Mouse (Mus musculus): ENCODE data around the gene Spint2. TPM values are rescaled to one million over a fixed set of nuclear protein-coding genes. Genes with fewer than 3 reads are reported as not detected.

Gene Spint2
- 34.2 to 44.3 TPM (median 35.8 TPM) in 4 replicates for total RNA-seq (2023)

DNA sequence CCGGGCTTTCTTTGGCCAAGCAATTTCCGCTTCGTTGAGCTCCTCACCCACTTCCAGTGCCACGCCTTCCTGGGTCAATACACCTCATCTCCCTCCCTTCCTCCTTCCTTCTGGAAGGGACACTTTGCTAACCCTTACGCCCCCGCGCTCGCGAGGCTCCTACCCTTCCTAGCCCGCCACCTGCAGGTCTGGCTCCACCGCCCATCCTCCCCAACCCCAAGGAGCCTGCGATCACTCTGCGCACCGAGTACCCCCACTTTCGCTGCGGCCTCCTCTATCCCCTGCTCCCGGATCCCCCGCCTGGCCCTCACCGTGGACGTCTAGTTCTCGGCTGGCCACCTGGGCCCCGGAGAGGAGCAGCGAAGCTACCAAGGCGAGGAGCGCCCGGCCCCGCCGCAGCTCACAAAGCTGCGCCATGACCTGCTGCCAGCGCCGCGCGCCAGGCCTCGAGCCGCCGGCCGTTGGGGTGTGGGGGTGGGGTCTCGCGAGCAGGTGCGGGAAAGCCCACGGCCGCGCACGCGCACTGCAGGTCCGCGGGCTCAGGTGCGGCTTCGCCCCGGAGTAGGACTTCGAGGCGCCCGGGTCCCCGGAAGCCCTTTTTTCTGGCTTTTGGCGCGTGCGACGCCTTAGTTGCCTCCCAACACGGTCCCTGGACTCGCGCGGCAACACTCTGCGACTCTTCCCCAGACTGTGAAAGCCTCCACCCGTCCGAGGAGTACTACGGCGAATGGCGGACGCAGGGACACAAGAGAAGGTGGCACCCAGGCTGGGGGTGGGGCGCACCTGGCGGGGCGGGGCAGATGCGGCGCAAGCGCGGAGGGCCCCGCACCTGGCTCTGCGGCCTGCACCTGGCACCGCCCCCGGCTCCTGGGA lies at the start of gene Spint2:
Gene Spint2 (minus strand): TSS at position 712 of the 873 bp plus-strand sequence.

GRCm38 (mm10) chr7:29303738-29304462 lies 22.2 kb upstream of the Spint2 start, which contains the start of gene Dpf1:
TSS of gene Dpf1 (plus strand) at chr7:29303951.

DNA sequence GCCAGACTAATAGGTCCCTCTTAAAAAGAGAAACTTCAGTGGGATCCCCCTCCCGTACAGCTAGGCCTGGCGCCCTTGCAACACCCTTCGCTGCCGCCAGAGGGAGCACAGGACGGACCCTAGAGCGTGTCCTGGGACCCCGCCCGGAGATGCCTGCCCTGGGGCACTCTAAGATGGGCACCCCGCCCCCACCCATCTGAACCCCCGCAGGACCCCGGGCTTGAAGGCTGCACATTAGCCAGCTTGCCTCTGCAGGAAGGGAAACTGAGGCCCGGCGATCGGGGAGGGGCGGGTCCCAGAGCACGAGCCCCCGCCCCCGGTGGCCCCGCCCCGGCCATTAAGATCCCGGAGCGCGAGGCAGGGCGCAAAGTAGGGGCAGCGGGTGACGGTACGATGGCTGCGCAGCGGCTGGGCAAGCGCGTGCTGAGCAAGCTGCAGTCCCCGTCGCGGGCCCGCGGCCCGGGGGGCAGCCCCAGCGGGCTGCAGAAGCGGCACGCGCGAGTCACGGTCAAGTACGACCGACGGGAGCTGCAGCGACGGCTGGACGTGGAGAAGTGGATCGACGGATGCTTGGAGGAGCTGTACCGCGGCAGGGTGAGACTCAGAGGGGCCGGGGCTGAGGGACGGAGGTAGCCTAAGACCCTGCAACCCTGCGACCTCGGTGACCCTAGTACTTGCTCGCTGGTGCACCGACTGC lies 7.4 kb upstream of the Spint2 start, which contains the start of gene Ppp1r14a:
Gene Ppp1r14a (plus strand): TSS at position 367 of the 697 bp plus-strand sequence.

DNA sequence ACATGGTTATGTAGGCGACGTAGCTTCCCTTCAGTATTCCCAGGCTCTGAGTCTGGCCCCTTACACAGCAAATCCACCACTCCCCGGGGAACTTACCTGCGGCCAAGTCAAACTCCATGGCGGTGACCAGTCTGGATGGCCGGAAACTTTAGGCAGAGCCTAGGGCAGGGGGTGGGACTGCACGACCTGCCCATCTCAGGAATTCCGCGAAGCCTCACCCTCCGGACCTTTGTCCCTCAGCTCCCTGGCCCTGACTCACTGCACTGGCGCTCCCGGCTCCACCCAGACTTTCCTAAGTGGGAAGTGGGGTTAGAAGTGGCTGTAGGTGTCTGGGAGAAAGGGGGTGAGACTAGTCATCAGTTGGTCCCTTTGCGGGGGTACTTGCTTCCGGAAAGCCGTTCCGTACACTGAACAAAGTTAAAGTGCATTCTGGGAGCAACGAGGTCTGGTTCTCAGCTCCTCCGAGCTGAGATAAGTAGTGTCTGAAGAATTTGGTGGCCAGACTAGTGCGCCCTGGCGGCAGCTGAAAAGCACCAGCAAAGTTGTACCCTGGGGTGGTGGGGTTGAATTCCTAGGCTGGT lies 33.4 kb downstream of the Spint2 start, which contains the start of gene 2200002D01Rik:
Gene 2200002D01Rik (minus strand): TSS at position 206 of the 581 bp plus-strand sequence.

DNA sequence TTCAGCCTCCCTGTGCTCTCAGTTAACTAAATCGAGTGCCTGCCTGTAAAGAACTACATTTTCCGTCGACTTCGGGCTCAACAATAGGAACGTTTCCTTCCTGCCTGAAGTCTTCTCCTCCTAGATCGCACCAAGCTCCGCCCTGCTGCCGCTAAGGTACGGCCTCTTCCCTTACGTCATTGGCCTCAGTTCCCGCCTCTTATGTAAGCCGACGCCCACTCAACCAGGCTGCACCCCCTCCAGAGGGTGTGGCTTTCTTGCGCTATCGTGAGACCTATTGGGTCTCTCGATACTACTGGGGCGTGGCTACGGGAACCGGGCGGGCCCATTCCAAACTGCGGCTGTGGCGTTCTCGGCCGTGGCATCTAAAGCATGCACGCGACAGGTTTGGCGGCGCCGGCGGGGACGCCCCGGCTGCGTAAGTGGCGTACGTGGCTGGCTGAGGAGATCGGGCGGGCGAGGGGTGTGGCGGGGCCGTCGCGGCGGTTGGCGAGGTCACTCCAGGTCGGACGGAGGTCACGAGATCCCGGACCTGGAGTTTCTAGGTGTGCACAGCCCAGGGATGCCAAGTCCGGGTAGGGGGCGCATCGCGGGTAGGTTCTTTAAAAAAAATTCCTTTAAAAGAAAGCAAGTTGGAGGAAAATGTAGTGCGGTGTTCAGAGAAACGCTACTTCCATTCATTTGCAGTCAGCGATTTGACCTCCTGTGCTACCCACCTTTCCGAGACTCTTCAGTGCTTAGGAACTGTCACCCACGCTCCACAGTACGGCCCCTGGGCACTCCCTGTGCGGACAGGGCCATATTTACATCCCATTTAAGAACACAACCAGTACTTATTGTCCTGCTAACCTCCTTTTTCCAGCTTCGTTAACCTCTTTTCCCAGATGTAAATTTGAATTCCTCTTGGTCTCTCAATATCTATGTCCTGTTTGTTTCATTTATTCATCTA lies 43.4 kb downstream of the Spint2 start, which contains the start of gene Yif1b:
Gene Yif1b (plus strand): TSS at position 311 of the 949 bp plus-strand sequence.

DNA sequence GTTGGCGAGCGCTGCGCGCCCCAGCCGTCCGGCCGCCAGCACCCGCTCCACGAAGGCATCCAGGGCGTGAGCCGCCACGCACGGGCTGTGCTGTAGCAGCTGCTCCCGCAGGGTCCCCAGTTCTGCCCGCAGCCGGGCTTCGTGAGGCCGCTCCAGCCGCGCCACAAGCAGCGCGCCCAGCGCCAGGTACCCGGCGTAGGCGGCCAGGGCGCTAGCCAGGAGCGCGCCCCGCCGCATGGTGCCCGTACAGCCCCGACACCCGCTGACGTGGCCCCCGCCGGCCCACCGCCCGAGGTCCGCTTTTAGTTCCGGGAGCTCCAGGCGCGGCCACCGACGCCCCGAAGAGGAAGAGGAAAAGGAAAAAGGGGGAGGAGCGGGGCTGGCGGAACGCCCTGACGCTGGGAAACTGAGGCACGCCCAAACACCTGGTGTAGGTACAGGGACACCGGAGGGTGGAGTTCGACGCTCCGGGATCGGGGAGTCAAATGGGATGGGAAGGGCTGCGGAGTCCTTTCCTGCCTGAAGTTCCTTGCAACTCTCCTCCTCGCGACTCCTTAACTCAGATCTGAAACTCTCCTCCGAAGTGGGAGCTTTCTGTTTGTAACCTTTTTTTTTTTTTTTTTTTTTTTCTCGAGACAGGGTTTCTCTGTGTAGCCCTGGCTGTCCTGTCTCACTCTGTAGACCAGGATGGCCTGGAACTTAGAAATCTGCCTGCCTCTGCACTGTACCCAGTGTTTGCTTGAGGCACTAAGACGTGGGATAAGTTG lies 49.3 kb downstream of the Spint2 start, which contains the start of gene Kcnk6:
Gene Kcnk6 (minus strand): TSS at position 269 of the 767 bp plus-strand sequence.

GRCm38 (mm10) chr7:29213675-29214082 lies 68.0 kb downstream of the Spint2 start, which contains the start of gene Catsperg1:
TSS of gene Catsperg1 (minus strand) at chr7:29214035.

Other genes starting within 250 kb of the Spint2 start
- gene Ryr1, start 156.7 kb downstream of the Spint2 start, total RNA-seq (2023) = 0.18 to 0.60 TPM (median 0.46 TPM) in 4 replicates
- gene Rasgrp4, start 147.1 kb downstream of the Spint2 start, total RNA-seq (2023) = 3.2 to 5.5 TPM (median 3.9 TPM) in 4 replicates
- 25.1 to 29.8 TPM (median 26.9 TPM) in 4 replicates for gene Fam98c, start 125.7 kb downstream of the Spint2 start, total RNA-seq (2023)
- gene Ggn, start 111.7 kb downstream of the Spint2 start, total RNA-seq (2023) = 0.33 TPM in 1 of 4 replicates, not detected in the others
- gene Spred3, start 111.5 kb downstream of the Spint2 start, total RNA-seq (2023) = 1.3 to 3.5 TPM (median 2.6 TPM) in 4 replicates
- gene Psmd8, start 101.2 kb downstream of the Spint2 start, total RNA-seq (2023) = 226 to 244 TPM (median 237 TPM) in 4 replicates
- 1.5 to 3.6 TPM (median 1.8 TPM) in 4 replicates for gene Catsperg1, start 67.9 kb downstream of the Spint2 start, total RNA-seq (2023)
- 1.0 to 1.4 TPM (median 1.2 TPM) in 4 replicates for gene Kcnk6, start 49.4 kb downstream of the Spint2 start, total RNA-seq (2023)
- 21.5 to 26.9 TPM (median 23.7 TPM) in 4 replicates for gene Yif1b, start 43.6 kb downstream of the Spint2 start, total RNA-seq (2023)
- 0.66 to 3.5 TPM (median 3.3 TPM) in 4 replicates for gene 2200002D01Rik, start 33.4 kb downstream of the Spint2 start, total RNA-seq (2023)
- not detected in 4 replicates for gene Ppp1r14a, start 7.4 kb upstream of the Spint2 start, total RNA-seq (2023)
- 0.61 to 1.1 TPM (median 0.81 TPM) in 4 replicates for gene Dpf1, start 22.0 kb upstream of the Spint2 start, total RNA-seq (2023)
- gene Sipa1l3, start 236.7 kb upstream of the Spint2 start, total RNA-seq (2023) = 45.1 to 52.9 TPM (median 48.8 TPM) in 4 replicates

All from B cell, adult 62 days (primary cell).